Mouse (Mus musculus) intestine, embryonic 15.5 days (tissue): ENCODE data around the gene 4930558K02Rik. TPM values are rescaled to one million over a fixed set of nuclear protein-coding genes. Genes with fewer than 3 reads are reported as not detected.

Experiments
- ATAC-seq: fragments of 200-750 bp; cut with Nextera tagmentation; 2 replicates; pipeline ENCODE4 v1.8.0; 2017; ENCODE audit warnings: moderate TSS enrichment, moderate library complexity
- H3K27ac ChIP-seq: fragments of 300-500 bp; sonication (generic); 2 replicates; pipeline ENCODE4 v1.5.1; 2015; ENCODE audit warnings: mild to moderate bottlenecking, inconsistent platforms
- H3K27me3 ChIP-seq: fragments of 300-500 bp; sonication (generic); replicated peaks from 2 replicates; pipeline ENCODE4 v1.6.1; 2015; ENCODE audit warnings: inconsistent platforms
- H3K36me3 ChIP-seq: fragments of 300-500 bp; sonication (generic); 2 replicates; pipeline ENCODE4 v1.6.1; 2015; ENCODE audit warnings: inconsistent platforms
- H3K4me1 ChIP-seq: fragments of 300-500 bp; sonication (generic); replicated peaks from 2 replicates; pipeline ENCODE4 v1.6.1; 2015; ENCODE audit warnings: inconsistent platforms
- H3K4me2 ChIP-seq: fragments of 300-500 bp; sonication (generic); replicated peaks from 2 replicates; pipeline ENCODE4 v1.6.1; 2015; ENCODE audit warnings: mild to moderate bottlenecking, inconsistent platforms
- H3K4me3 ChIP-seq: fragments of 300-500 bp; sonication (generic); replicated peaks from 2 replicates; pipeline ENCODE4 v1.5.1; 2015; ENCODE audit warnings: inconsistent platforms
- H3K9ac ChIP-seq: fragments of 300-500 bp; sonication (generic); 2 replicates; pipeline ENCODE4 v1.6.1; 2015; ENCODE audit warnings: inconsistent platforms
- H3K9me3 ChIP-seq: fragments of 300-500 bp; sonication (generic); 2 replicates; pipeline ENCODE4 v1.6.1; 2016; ENCODE audit warnings: inconsistent platforms
- WGBS: fragments of 180-500 bp; shearing (Covaris S2); methylation state at CpG from one replicate; pipeline ENCODE4 v1.1.7; 2015; 5-methylcytosine and 5-hydroxymethylcytosine counted together
- polyA plus RNA-seq: library from polyadenylated mRNA; unstranded; fragments of >200 nt; fragmentation: Nextera tagmentation; extraction: Ambion mirVana; gene quantifications from 2 replicates; pipeline ENCODE4 v1.2.1, GENCODE M21; 2015

The 4930558K02Rik gene
- polyA plus RNA-seq, 1 experiment from 2014 or later: not detected

- Histone ChIP-seq H3K4me1 (no peaks in the 10 kb centered on the region), H3K4me2 (no peak overlapping the region), H3K9ac (no peak overlapping the region), H3K27me3 (no peaks in the 10 kb centered on the region), H3K27ac (no peak overlapping the region), H3K9me3 (no peaks in the 10 kb centered on the region), H3K4me3 (no peak overlapping the region), H3K36me3 (no peaks in the 10 kb centered on the region)
- WGBS: 87% methylated on average over 13 of the region's 13 CpGs
- ATAC-seq: no peak
Measured at GRCm38 (mm10) chr1:161925281-161925805, 54.1 kb downstream of the 4930558K02Rik start.

GRCm38 (mm10) chr1:161924321-161924720, 55.1 kb downstream of the 4930558K02Rik start:
- Histone ChIP-seq H3K4me1 (no peaks in the 10 kb centered on the region), H3K36me3 (no peaks in the 10 kb centered on the region), H3K9me3 (no peaks in the 10 kb centered on the region), H3K4me3 (no peak overlapping the region), H3K9ac (no peak overlapping the region), H3K4me2 (no peak overlapping the region), H3K27ac (no peak overlapping the region), H3K27me3 (no peaks in the 10 kb centered on the region)
- ATAC-seq: no peak
- 72% methylated on average over 3 of the region's 3 CpGs for WGBS

GRCm38 (mm10) chr1:161921928-161922327, 57.5 kb downstream of the 4930558K02Rik start:
- Histone ChIP-seq H3K4me2 (no peak overlapping the region), H3K9ac (no peak overlapping the region), H3K36me3 (no peaks in the 10 kb centered on the region), H3K4me3 (no peak overlapping the region), H3K27me3 (no peaks in the 10 kb centered on the region), H3K9me3 (no peaks in the 10 kb centered on the region), H3K4me1 (no peaks in the 10 kb centered on the region), H3K27ac (no peak overlapping the region)
- WGBS: 89% methylated on average over 6 of the region's 6 CpGs
- ATAC-seq: no peak

GRCm38 (mm10) chr1:161920475-161921454, 58.7 kb downstream of the 4930558K02Rik start:
- no peak overlapping the region for H3K4me2 ChIP-seq
- no peaks in the 10 kb centered on the region for H3K36me3 ChIP-seq
- H3K27ac ChIP-seq: no peak overlapping the region
- no peak for ATAC-seq
- no peaks in the 10 kb centered on the region for H3K27me3 ChIP-seq
- H3K9me3 ChIP-seq: no peaks in the 10 kb centered on the region
- no peak overlapping the region for H3K9ac ChIP-seq
- no peaks in the 10 kb centered on the region for H3K4me1 ChIP-seq
- 90% methylated on average over 9 of the region's 9 CpGs for WGBS
- no peak overlapping the region for H3K4me3 ChIP-seq

- Histone ChIP-seq H3K36me3 (no peaks in the 10 kb centered on the region), H3K9ac (no peak overlapping the region), H3K4me2 (no peak overlapping the region), H3K27ac (no peak overlapping the region), H3K4me3 (no peak overlapping the region), H3K9me3 (no peaks in the 10 kb centered on the region), H3K4me1 (no peaks in the 10 kb centered on the region), H3K27me3 (no peaks in the 10 kb centered on the region)
- no peak for ATAC-seq
- 94% methylated on average over 2 of the region's 2 CpGs for WGBS
Measured at GRCm38 (mm10) chr1:161919594-161919993, 59.8 kb downstream of the 4930558K02Rik start.

GRCm38 (mm10) chr1:161918682-161919372, 60.6 kb downstream of the 4930558K02Rik start:
- H3K4me1 ChIP-seq: no peaks in the 10 kb centered on the region
- H3K4me2 ChIP-seq: no peak overlapping the region
- no peaks in the 10 kb centered on the region for H3K36me3 ChIP-seq
- no peak for ATAC-seq
- H3K27ac ChIP-seq: no peak overlapping the region
- no peaks in the 10 kb centered on the region for H3K27me3 ChIP-seq
- H3K9me3 ChIP-seq: no peaks in the 10 kb centered on the region
- no peak overlapping the region for H3K9ac ChIP-seq
- 54% methylated on average over 7 of the region's 7 CpGs for WGBS
- H3K4me3 ChIP-seq: no peak overlapping the region

DNA sequence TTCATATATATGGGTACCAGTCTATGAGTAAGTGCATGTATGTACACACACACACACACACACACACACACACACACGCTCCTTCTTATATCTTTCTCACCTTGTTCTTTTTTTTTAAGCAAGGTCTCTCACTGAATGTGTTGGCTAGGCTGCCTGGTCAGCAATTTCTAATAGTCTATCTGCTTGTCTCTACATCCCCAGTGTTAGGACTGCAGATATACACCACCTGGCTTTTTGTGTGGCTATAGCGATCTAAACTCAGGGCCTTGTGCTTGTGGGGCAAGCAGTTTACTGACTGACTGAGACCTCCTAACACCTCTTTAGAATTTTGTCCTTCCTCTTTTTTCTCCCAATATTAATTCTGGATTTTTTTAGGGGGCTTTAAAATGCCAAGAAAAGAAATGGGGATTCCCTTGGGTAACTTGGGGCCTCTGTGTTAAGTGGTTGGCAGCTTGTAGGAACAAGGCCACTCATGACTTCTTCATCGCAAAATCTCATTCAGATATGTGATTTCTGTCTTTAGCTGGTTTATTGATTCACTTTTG, 61.4 kb downstream of the 4930558K02Rik start:
- Histone ChIP-seq H3K4me1 (no peaks in the 10 kb centered on the region), H3K36me3 (no peaks in the 10 kb centered on the region), H3K9ac (no peak overlapping the region), H3K9me3 (no peaks in the 10 kb centered on the region), H3K4me3 (no peak overlapping the region), H3K4me2 (no peak overlapping the region), H3K27ac (no peak overlapping the region), H3K27me3 (no peaks in the 10 kb centered on the region)
- WGBS: 70% methylated on average over 3 of the region's 3 CpGs
- no peak for ATAC-seq

- Histone ChIP-seq H3K4me2 (no peak overlapping the region), H3K36me3 (no peaks in the 10 kb centered on the region), H3K27ac (no peak overlapping the region), H3K4me1 (no peaks in the 10 kb centered on the region), H3K9ac (no peak overlapping the region), H3K27me3 (no peaks in the 10 kb centered on the region), H3K4me3 (no peak overlapping the region), H3K9me3 (no peaks in the 10 kb centered on the region)
- 67% methylated on average over 3 of the region's 3 CpGs for WGBS
- no peak for ATAC-seq
Measured at GRCm38 (mm10) chr1:161916036-161916435, 63.4 kb downstream of the 4930558K02Rik start.

- WGBS: 51% methylated on average over 7 of the region's 7 CpGs
- ATAC-seq: peak; percentile 59
Measured at GRCm38 (mm10) chr1:161913648-161913984, 65.8 kb downstream of the 4930558K02Rik start.

GRCm38 (mm10) chr1:161912940-161913647, 66.3 kb downstream of the 4930558K02Rik start:
- WGBS: 40% methylated on average over 4 of the region's 4 CpGs
- Histone ChIP-seq H3K9me3 (no peaks in the 10 kb centered on the region), H3K27me3 (no peaks in the 10 kb centered on the region), H3K27ac (no peak overlapping the region), H3K4me2 (no peak overlapping the region), H3K36me3 (no peaks in the 10 kb centered on the region), H3K4me1 (no peaks in the 10 kb centered on the region), H3K9ac (no peak overlapping the region), H3K4me3 (no peak overlapping the region)
- ATAC-seq: 0 out of 2 replicates have a peak, but pooled peaks have one; percentile 3

More at GRCm38 (mm10) chr1:161913648-161913984, 65.8 kb downstream of the 4930558K02Rik start:
- Histone ChIP-seq H3K27ac (no peak overlapping the region), H3K27me3 (no peaks in the 10 kb centered on the region), H3K36me3 (no peaks in the 10 kb centered on the region), H3K4me3 (no peak overlapping the region), H3K9ac (no peak overlapping the region), H3K4me1 (no peaks in the 10 kb centered on the region), H3K9me3 (no peaks in the 10 kb centered on the region), H3K4me2 (no peak overlapping the region)

GRCm38 (mm10) chr1:161909074-161909473, 70.4 kb downstream of the 4930558K02Rik start:
- 80% methylated on average over 8 of the region's 8 CpGs for WGBS
- ATAC-seq: no peak

More at GRCm38 (mm10) chr1:161909074-161909473, 70.4 kb downstream of the 4930558K02Rik start:
- Histone ChIP-seq H3K9ac (no peak overlapping the region), H3K27ac (no peak overlapping the region), H3K4me1 (no peaks in the 10 kb centered on the region), H3K27me3 (no peaks in the 10 kb centered on the region), H3K36me3 (no peaks in the 10 kb centered on the region), H3K9me3 (no peaks in the 10 kb centered on the region), H3K4me2 (no peak overlapping the region), H3K4me3 (no peak overlapping the region)
